8 mouse cellular contexts compared by ENCODE assay signal in genomic region chr2:137115241-137116024, GRCm38 (mm10). TPM values are rescaled to one million over a fixed set of nuclear protein-coding genes. Genes with fewer than 3 reads are reported as not detected.
A peak's percentile ranks its signal among the peaks of the same experiment; 100 is the strongest.
DNase-seq lines count a peak whose midpoint lies in the region; ATAC-seq lines count a peak whose summit lies in the region.

No protein-coding gene starts in this region.

- H3K4me3 ChIP-seq in forebrain, embryonic 15.5 days, result peak overlapping the region; percentile 63
- peak overlapping the region; percentile 75 for H3K4me3 ChIP-seq in hindbrain, embryonic 16.5 days (ENCODE audit: low read length)
- H3K4me3 ChIP-seq in neural tube, embryonic 13.5 days, result peak overlapping the region; percentile 61

- H3K27ac ChIP-seq in forebrain, embryonic 15.5 days (replicated peaks), result peak overlapping the region; percentile 69
- peak overlapping the region; percentile 82 for H3K27ac ChIP-seq in hindbrain, embryonic 16.5 days (ENCODE audit: low read depth, low read length)
- H3K27ac ChIP-seq in neural tube, embryonic 13.5 days (replicated peaks), result peak overlapping the region; percentile 90

- ATAC-seq in forebrain, embryonic 15.5 days (replicated peaks), result no peak
- ATAC-seq in hindbrain, embryonic 16.5 days, result no peak
- ATAC-seq in neural tube, embryonic 13.5 days (ENCODE audit: low read depth), result no peak

- H3K36me3 ChIP-seq in forebrain, embryonic 15.5 days, result no peaks in the 10 kb centered on the region
- no peaks in the 10 kb centered on the region for H3K36me3 ChIP-seq in hindbrain, embryonic 16.5 days (ENCODE audit: control insufficient read depth, insufficient read depth, low read length)
- H3K36me3 ChIP-seq in neural tube, embryonic 13.5 days, result no peaks in the 10 kb centered on the region

- H3K4me1 ChIP-seq in forebrain, embryonic 15.5 days, result peaks cover 61% of the 10 kb centered on the region
- H3K4me1 ChIP-seq in hindbrain, embryonic 16.5 days (ENCODE audit: control insufficient read depth, insufficient read depth, low read depth, low read length), result peaks cover 30% of the 10 kb centered on the region
- H3K4me1 ChIP-seq in neural tube, embryonic 13.5 days (replicated peaks), result peaks cover 62% of the 10 kb centered on the region

- H3K9ac ChIP-seq in forebrain, embryonic 15.5 days (replicated peaks), result peak overlapping the region; percentile 58
- peak overlapping the region; percentile 74 for H3K9ac ChIP-seq in hindbrain, embryonic 16.5 days (ENCODE audit: low read depth, low read length)
- H3K9ac ChIP-seq in neural tube, embryonic 13.5 days, result peak overlapping the region; percentile 88

- under 1% methylated on average over 40 of the region's 40 CpGs for WGBS in forebrain, embryonic 15.5 days
- WGBS in hindbrain, embryonic 16.5 days, result under 1% methylated on average over 40 of the region's 40 CpGs
- WGBS in neural tube, embryonic 13.5 days, result under 1% methylated on average over 40 of the region's 40 CpGs

- peak overlapping the region; percentile 97 for H3K4me2 ChIP-seq in forebrain, embryonic 15.5 days (replicated peaks)
- H3K4me2 ChIP-seq in hindbrain, embryonic 16.5 days (ENCODE audit: low read length), result peak overlapping the region; percentile 97
- peak overlapping the region; percentile 93 for H3K4me2 ChIP-seq in neural tube, embryonic 13.5 days

- no peaks in the 10 kb centered on the region for H3K9me3 ChIP-seq in forebrain, embryonic 15.5 days
- no peaks in the 10 kb centered on the region for H3K9me3 ChIP-seq in hindbrain, embryonic 16.5 days (ENCODE audit: control insufficient read depth, low read length)
- H3K9me3 ChIP-seq in neural tube, embryonic 13.5 days, result no peaks in the 10 kb centered on the region

- peak; percentile 36 for DNase-seq in gastrocnemius, adult 18-20 months (ENCODE audit: low spot score)
- no peak for DNase-seq in gastrocnemius, postnatal 25 days
- DNase-seq in adrenal gland, adult 18-20 months (ENCODE audit: low spot score in 2 of 2), result peak; percentile 33 to 43
- DNase-seq in lung, adult 18-20 months, result peak; percentile 43 to 54
- DNase-seq in layer of hippocampus, adult 11-12 months (ENCODE audit: low spot score), result no peak

- H3K27me3 ChIP-seq in forebrain, embryonic 15.5 days, result peaks cover 13% of the 10 kb centered on the region
- H3K27me3 ChIP-seq in hindbrain, embryonic 16.5 days (replicated peaks; ENCODE audit: control insufficient read depth, insufficient read depth, low read length), result peaks cover 4% of the 10 kb centered on the region
- H3K27me3 ChIP-seq in neural tube, embryonic 13.5 days, result peaks cover 36% of the 10 kb centered on the region

RNA-seq across cellular contexts. Expression of gene Jag1, which starts 1.0 kb away (rescaled TPM):
- total RNA-seq in gastrocnemius, adult 18-20 months (2021), result 1 to 10 TPM; 3.9 to 6.8 TPM
- 1 to 10 TPM; 5.6 to 7.1 TPM for total RNA-seq in gastrocnemius, postnatal 25 days (2021)
- total RNA-seq in adrenal gland, adult 18-20 months (2021), result 10 to 100 TPM; 11.3 to 11.9 TPM
- 10.0 and 11.2 TPM in 2 replicates for polyA plus RNA-seq in forebrain, embryonic 15.5 days (2015; fragmentation: Nextera tagmentation; extraction: Ambion mirVana)
- polyA plus RNA-seq in hindbrain, embryonic 16.5 days (2015; fragmentation: Nextera tagmentation; extraction: Ambion mirVana), result 5.1 and 9.2 TPM in 2 replicates
- polyA plus RNA-seq in neural tube, embryonic 13.5 days (2015; fragmentation: Nextera tagmentation; extraction: Ambion mirVana), result 17.8 and 18.8 TPM in 2 replicates

Comparison
In these comparisons a context has a peak if more than half of its experiments do, and no peak if none do; other contexts are left out.
1. DNase-seq: peak in gastrocnemius, adult 18-20 months (single experiment), adrenal gland, adult 18-20 months (2 of 2) and lung, adult 18-20 months (2 of 2); none in gastrocnemius, postnatal 25 days (single experiment) and layer of hippocampus, adult 11-12 months (single experiment).
2. Peak in every context shown above with its lines, with median percentiles within 50 percentile points of each other: H3K27ac ChIP-seq, H3K4me2 ChIP-seq, H3K4me3 ChIP-seq and H3K9ac ChIP-seq.